Mouse (Mus musculus) embryonic facial prominence, embryonic 14.5 days (tissue): ENCODE measurements around the gene Celsr1. TPM values are rescaled to one million over a fixed set of nuclear protein-coding genes. Genes with fewer than 3 reads are reported as not detected.

Source experiments
- ATAC-seq: fragments of 200-750 bp; cut with Nextera tagmentation; 2 replicates; pipeline ENCODE4 v1.8.0; 2017; ENCODE audit warnings: low read depth, moderate number of reproducible peaks, moderate TSS enrichment
- DNase-seq: peaks from one replicate; pipeline ENCODE4 v3.0.0-alpha.2; 2015; ENCODE audit warnings: low spot score
- H3K27ac ChIP-seq: fragments of 300-500 bp; sonication (generic); replicated peaks from 2 replicates; pipeline ENCODE4 v1.5.1; 2014; ENCODE audit warnings: low read depth, mild to moderate bottlenecking, low read length, moderate library complexity
- H3K27me3 ChIP-seq: fragments of 300-500 bp; sonication (generic); replicated peaks from 2 replicates; pipeline ENCODE4 v1.6.1; 2014; ENCODE audit warnings: low read length; ENCODE audit not compliant: control insufficient read depth, insufficient read depth
- H3K36me3 ChIP-seq: fragments of 300-500 bp; sonication (generic); 2 replicates; pipeline ENCODE4 v1.6.1; 2014; ENCODE audit warnings: low read length, mixed read lengths; ENCODE audit not compliant: control insufficient read depth, insufficient read depth
- H3K4me1 ChIP-seq: fragments of 300-500 bp; sonication (generic); 2 replicates; pipeline ENCODE4 v1.6.1; 2014; ENCODE audit warnings: antibody characterized with exemption, low read length; ENCODE audit not compliant: control insufficient read depth, insufficient read depth
- H3K4me2 ChIP-seq: fragments of 300-500 bp; sonication (generic); 2 replicates; pipeline ENCODE4 v1.6.1; 2014; ENCODE audit warnings: low read depth, mild to moderate bottlenecking, low read length, moderate library complexity, mixed read lengths
- H3K4me3 ChIP-seq: fragments of 300-500 bp; sonication (generic); 2 replicates; pipeline ENCODE4 v1.5.1; 2014; ENCODE audit warnings: low read depth, mild to moderate bottlenecking, low read length
- H3K9ac ChIP-seq: fragments of 300-500 bp; sonication (generic); 2 replicates; pipeline ENCODE4 v1.6.1; 2014; ENCODE audit warnings: low read depth, mild to moderate bottlenecking, low read length, moderate library complexity, mixed read lengths
- H3K9me3 ChIP-seq: fragments of 300-500 bp; sonication (generic); 2 replicates; pipeline ENCODE4 v1.6.1; 2016; ENCODE audit warnings: low read length; ENCODE audit not compliant: control insufficient read depth
- WGBS: fragments of 180-500 bp; shearing (Covaris S2); extraction: QIAGEN DNeasy Blood & Tissue Kit; methylation state at CpG from one replicate; pipeline ENCODE4 v1.1.7; 2014; 5-methylcytosine and 5-hydroxymethylcytosine counted together
- polyA plus RNA-seq: library from polyadenylated mRNA; unstranded; fragments of >200 nt; fragmentation: Nextera tagmentation; extraction: Ambion mirVana; gene quantifications from 2 replicates; pipeline ENCODE4 v1.2.1, GENCODE M21; 2014

The Celsr1 gene
- polyA plus RNA-seq, 1 experiment from 2014 or later = 5.5 TPM

GRCm38 (mm10) chr15:85908660-85909491 lies 124.7 kb downstream of the Celsr1 start:
- H3K9ac ChIP-seq = no peak overlapping the region
- no peak for ATAC-seq
- H3K9me3 ChIP-seq = 0 out of 2 replicates have a peak, but pooled peaks cover 3% of the 10 kb centered on the region
- H3K27me3 ChIP-seq = no peaks in the 10 kb centered on the region
- WGBS = 82% methylated on average over 7 of the region's 7 CpGs
- no peak overlapping the region for H3K4me2 ChIP-seq
- peaks cover 9% of the 10 kb centered on the region for H3K4me1 ChIP-seq
- H3K4me3 ChIP-seq = no peak overlapping the region
- DNase-seq = no peak
- H3K27ac ChIP-seq = peak overlapping the region; percentile 5; the same call in 1 of the 2 replicates
- H3K36me3 ChIP-seq = 0 out of 2 replicates have a peak, but pooled peaks cover 2% of the 10 kb centered on the region

DNA sequence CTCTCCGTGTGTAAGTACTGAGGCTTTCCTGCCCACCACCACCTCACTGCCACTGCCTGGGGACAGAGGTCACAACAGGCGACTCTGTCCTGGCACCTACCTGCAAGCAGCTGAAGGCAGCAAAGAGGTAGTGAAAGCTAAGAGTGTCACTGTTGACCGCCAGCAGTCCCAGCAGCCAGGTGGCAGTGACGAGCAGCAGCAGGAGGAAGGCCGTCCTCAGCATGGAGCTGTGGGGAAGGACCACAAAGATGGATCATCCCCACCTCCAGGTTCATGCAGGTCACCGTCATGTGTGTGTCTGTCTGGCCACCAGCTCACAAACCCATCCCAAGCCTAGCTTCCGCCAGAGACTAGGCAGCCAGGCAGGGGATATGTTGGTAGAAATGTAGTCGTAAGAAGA lies 129.8 kb downstream of the Celsr1 start:
- no peak for DNase-seq
- Histone ChIP-seq H3K9ac (no peak overlapping the region), H3K4me1 (no peaks in the 10 kb centered on the region), H3K36me3 (0 out of 2 replicates have a peak, but pooled peaks cover 8% of the 10 kb centered on the region), H3K4me3 (no peak overlapping the region), H3K4me2 (no peak overlapping the region), H3K27me3 (no peaks in the 10 kb centered on the region), H3K27ac (no peak overlapping the region), H3K9me3 (no peaks in the 10 kb centered on the region)
- 62% methylated on average over 8 of the region's 8 CpGs for WGBS
- ATAC-seq = no peak

DNA sequence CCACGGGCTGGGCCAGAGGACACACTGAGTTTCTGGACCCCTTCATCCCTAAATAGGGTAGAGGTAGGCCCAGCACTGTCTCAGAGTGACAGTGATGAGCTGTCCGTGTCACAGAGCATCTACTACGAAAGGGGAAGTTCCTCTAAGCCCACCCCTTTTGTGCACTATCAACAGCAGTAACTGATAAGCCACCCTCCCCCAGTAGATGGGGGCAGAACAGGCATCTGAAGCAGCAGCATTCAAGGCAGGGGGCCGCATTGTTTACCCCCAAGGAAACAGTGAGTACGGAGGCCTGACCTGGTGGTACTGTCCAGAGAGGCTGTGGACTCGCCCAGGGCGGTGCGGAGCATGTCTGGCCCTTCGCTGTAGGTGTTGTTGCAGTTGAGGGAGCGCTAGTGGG lies 131.1 kb downstream of the Celsr1 start:
- WGBS = 80% methylated on average over 10 of the region's 10 CpGs
- Histone ChIP-seq H3K36me3 (peaks cover 21% of the 10 kb centered on the region), H3K4me2 (no peak overlapping the region), H3K4me1 (no peaks in the 10 kb centered on the region), H3K27ac (no peak overlapping the region), H3K9ac (no peak overlapping the region), H3K9me3 (no peaks in the 10 kb centered on the region), H3K27me3 (no peaks in the 10 kb centered on the region), H3K4me3 (no peak overlapping the region)
- ATAC-seq (no peak), DNase-seq (no peak)

GRCm38 (mm10) chr15:85900801-85901200 lies 132.8 kb downstream of the Celsr1 start:
- no peak for ATAC-seq
- Histone ChIP-seq H3K4me1 (no peaks in the 10 kb centered on the region), H3K4me2 (no peak overlapping the region), H3K27me3 (no peaks in the 10 kb centered on the region), H3K9ac (no peak overlapping the region), H3K9me3 (no peaks in the 10 kb centered on the region), H3K36me3 (peaks cover 32% of the 10 kb centered on the region), H3K27ac (no peak overlapping the region), H3K4me3 (no peak overlapping the region)
- no peak for DNase-seq
- 85% methylated on average over 12 of the region's 12 CpGs for WGBS

GRCm38 (mm10) chr15:85900318-85900717 lies 133.3 kb downstream of the Celsr1 start:
- Histone ChIP-seq H3K9me3 (no peaks in the 10 kb centered on the region), H3K27me3 (no peaks in the 10 kb centered on the region), H3K9ac (no peak overlapping the region), H3K4me3 (no peak overlapping the region), H3K36me3 (peaks cover 37% of the 10 kb centered on the region), H3K27ac (no peak overlapping the region), H3K4me1 (no peaks in the 10 kb centered on the region), H3K4me2 (no peak overlapping the region)
- 93% methylated on average over 8 of the region's 8 CpGs for WGBS
- DNase-seq (no peak), ATAC-seq (no peak)

DNA sequence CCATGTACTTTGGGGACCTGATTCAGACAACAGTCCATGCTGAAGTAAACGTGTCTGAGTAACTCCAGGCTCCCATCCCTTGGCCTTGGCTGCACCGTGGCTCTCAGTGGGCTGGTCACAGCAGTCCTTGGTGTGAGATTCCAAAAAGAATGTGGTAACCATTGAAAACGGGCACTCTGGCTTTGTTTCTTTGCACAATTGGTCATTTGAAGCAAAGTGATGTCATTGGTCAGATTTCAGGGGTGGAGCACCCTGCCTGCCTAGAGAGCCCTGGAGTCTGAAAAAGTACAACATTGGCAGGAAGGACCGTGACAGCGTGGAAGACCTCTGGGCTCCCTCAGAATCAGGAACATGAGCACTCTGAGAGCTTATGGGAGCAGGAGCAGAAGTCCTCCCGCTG lies 134.2 kb downstream of the Celsr1 start:
- no peaks in the 10 kb centered on the region for H3K4me1 ChIP-seq
- no peak overlapping the region for H3K9ac ChIP-seq
- no peaks in the 10 kb centered on the region for H3K9me3 ChIP-seq
- H3K27ac ChIP-seq = no peak overlapping the region
- peaks cover 46% of the 10 kb centered on the region for H3K36me3 ChIP-seq
- H3K27me3 ChIP-seq = no peaks in the 10 kb centered on the region
- no peak for ATAC-seq
- WGBS = 67% methylated on average over 6 of the region's 6 CpGs
- H3K4me2 ChIP-seq = no peak overlapping the region
- no peak for DNase-seq
- H3K4me3 ChIP-seq = no peak overlapping the region

DNA sequence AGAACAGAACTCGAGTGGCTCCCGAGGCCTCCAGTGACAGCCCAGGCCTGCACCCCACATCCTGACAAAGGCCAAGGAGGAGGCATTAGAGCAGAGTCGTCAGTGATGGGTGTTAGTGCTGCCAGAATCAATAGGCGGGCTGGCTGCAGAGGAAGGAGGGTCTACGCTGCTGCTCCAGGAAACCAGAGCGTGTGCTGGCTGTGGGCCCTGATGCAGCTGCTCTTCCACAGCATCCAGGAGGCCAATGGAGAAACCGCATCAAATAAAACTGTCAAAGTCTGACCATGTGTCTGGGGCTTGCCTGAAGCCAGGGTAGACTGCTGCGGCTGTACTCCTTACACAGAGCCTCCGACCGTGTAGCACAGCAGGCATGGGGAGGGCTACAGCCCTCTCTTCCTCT lies 136.5 kb downstream of the Celsr1 start:
- WGBS = 86% methylated on average over 10 of the region's 10 CpGs
- Histone ChIP-seq H3K9ac (no peak overlapping the region), H3K9me3 (no peaks in the 10 kb centered on the region), H3K4me3 (no peak overlapping the region), H3K27ac (no peak overlapping the region), H3K36me3 (peaks cover 69% of the 10 kb centered on the region), H3K27me3 (no peaks in the 10 kb centered on the region), H3K4me1 (no peaks in the 10 kb centered on the region), H3K4me2 (no peak overlapping the region)
- ATAC-seq = no peak
- DNase-seq = no peak

GRCm38 (mm10) chr15:85896284-85896683 lies 137.3 kb downstream of the Celsr1 start:
- H3K27me3 ChIP-seq = no peaks in the 10 kb centered on the region
- DNase-seq = peak; percentile 78
- peak; percentile 17 for ATAC-seq
- H3K36me3 ChIP-seq = peaks cover 78% of the 10 kb centered on the region
- no peak overlapping the region for H3K27ac ChIP-seq
- H3K4me3 ChIP-seq = no peak overlapping the region
- no peaks in the 10 kb centered on the region for H3K9me3 ChIP-seq
- no peak overlapping the region for H3K9ac ChIP-seq
- WGBS = 13% methylated on average over 8 of the region's 8 CpGs
- no peak overlapping the region for H3K4me2 ChIP-seq
- H3K4me1 ChIP-seq = no peaks in the 10 kb centered on the region

DNA sequence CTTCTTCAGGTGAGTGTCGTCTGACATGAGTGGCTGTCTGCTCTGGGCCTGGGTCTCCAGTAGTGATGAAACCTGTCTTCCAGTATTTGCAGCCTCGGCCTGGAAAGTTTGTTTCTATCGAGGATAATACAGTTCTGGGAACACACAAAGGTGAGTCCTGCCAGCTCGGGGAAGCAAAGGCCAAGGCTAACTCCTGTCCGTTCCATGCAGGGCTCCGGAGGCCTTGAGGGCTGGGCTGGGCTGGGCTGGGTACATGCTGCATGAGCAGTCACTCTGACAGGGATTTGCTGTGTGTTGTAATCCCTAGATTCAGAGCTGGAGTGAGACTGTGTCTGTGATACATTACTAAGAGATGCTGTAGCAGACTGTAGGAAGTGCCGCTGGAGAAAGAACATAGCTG lies 139.7 kb downstream of the Celsr1 start:
- H3K27me3 ChIP-seq = no peaks in the 10 kb centered on the region
- peaks cover 90% of the 10 kb centered on the region for H3K36me3 ChIP-seq
- no peak overlapping the region for H3K27ac ChIP-seq
- H3K4me3 ChIP-seq = no peak overlapping the region
- H3K4me1 ChIP-seq = no peaks in the 10 kb centered on the region
- no peaks in the 10 kb centered on the region for H3K9me3 ChIP-seq
- no peak overlapping the region for H3K9ac ChIP-seq
- ATAC-seq (no peak), DNase-seq (no peak)
- no peak overlapping the region for H3K4me2 ChIP-seq
- 86% methylated on average over 7 of the region's 7 CpGs for WGBS
